Mouse (Mus musculus) cerebellum, adult 2 months (tissue): ENCODE measurements around the gene Cpsf4l.

Source experiments
- CTCF ChIP-seq: fragments of 200-500 bp; IDR thresholded peaks from 2 replicates; pipeline ENCODE4 v1.5.1; 2011; ENCODE audit warnings: low read depth, mild to moderate bottlenecking, control low read depth, low read length, moderate library complexity, borderline replicate concordance; ENCODE audit not compliant: insufficient read depth
- POLR2A ChIP-seq: fragments of 200-500 bp; IDR thresholded peaks from 2 replicates; pipeline ENCODE4 v1.6.1; 2011; ENCODE audit warnings: low read length, control low read depth, borderline replicate concordance; ENCODE audit not compliant: insufficient read depth

- no peak for TF ChIP-seq CTCF
- no peak for TF ChIP-seq POLR2A
Measured at GRCm38 (mm10) chr11:113676847-113677246, 33.0 kb downstream of the Cpsf4l start.
